Mouse (Mus musculus): ENCODE data around the gene Hipk4. TPM values are rescaled to one million over a fixed set of nuclear protein-coding genes. Genes with fewer than 3 reads are reported as not detected.

Gene Hipk4
- total and polyA plus RNA-seq, 3 experiments: 0.09 to 0.16 TPM; not detected in 1

DNA sequence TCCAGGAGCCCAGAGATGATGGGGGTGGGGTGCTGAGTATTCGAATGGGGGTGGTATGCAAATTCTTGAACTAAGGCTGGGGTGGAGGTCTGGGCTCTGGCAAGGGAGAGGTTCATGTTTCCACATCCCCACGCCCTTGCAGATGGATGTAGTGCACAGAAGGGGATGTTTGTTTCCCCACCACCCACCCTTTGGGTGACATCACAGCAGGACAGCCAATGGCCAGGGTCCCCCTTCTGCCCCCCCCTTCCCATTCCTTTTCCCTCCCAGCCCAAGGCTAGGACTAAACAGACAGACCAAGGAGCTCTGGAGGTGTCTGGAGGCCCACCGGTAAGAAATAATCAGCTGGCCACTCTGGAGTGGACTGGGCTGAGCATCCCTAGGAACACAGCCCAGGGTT, 24.0 kb upstream of the Hipk4 start, which contains the start of gene Prx:
Gene Prx, plus strand, starts transcription at position 289 of the 400 bp plus-strand sequence.
- Histone ChIP-seq H3K4me2 (ENCODE audit: insufficient read depth, low read depth, poor library complexity, severe bottlenecking) (no peak within 1 kb of the TSS), H3K36me3 (replicated peaks in 1 of 2; ENCODE audit: control insufficient read depth in 1 of 2, insufficient read depth in 1 of 2, low read length in 1 of 2) (no peaks in the 10 kb centered on the region), H3K27ac (ENCODE audit: insufficient read depth, low read depth) (no peak within 1 kb of the TSS), H3K79me2 (replicated peaks; ENCODE audit: control insufficient read depth, extremely low read depth, insufficient read depth, poor library complexity, severe bottlenecking) (no peaks in the 10 kb centered on the region), H3K9me3 (replicated peaks; ENCODE audit: low read length) (no peaks in the 10 kb centered on the region), H3K4me3 (replicated peaks in 1 of 3; ENCODE audit: low read depth in 2 of 3, low read length in 2 of 3, poor library complexity in 1 of 3) (no peak within 1 kb of the TSS), H3K9ac (ENCODE audit: insufficient read depth, low read depth) (no peak within 1 kb of the TSS), H3K27me3 (replicated peaks) (no peaks in the 10 kb centered on the region), H3K4me1 (ENCODE audit: control insufficient read depth in 1 of 2, insufficient read depth in 2 of 2) (peaks cover 2 to 6% of the 10 kb centered on the region in 2 experiments)
- TF ChIP-seq KAT2A (IDR thresholded peaks at IDR 0.05; ENCODE audit: insufficient replicate concordance, low read length): no peak
- TF ChIP-seq HCFC1 (IDR thresholded peaks at IDR 0.05; ENCODE audit: low read depth, low read length): no peak
- no peak for DNase-seq (ENCODE audit: extremely low read depth)
- in situ Hi-C loops (cut with MboI; ENCODE audit: low pct_ligation_motif_present, low pct_unique_long_range_greater_than_20kb, low sequenced_read_pairs): loop anchor here (5.0 kb wide), 1 partner anchor 62 kb away; no protein-coding TSS in a partner anchor
- dilution Hi-C loops (cut with MboI; ENCODE audit: extremely low pct_ligation_motif_present, extremely low pct_unique_long_range_greater_than_20kb, low sequenced_read_pairs): no loop called here

GRCm38 (mm10) chr7:27501620-27502019, 21.4 kb upstream of the Hipk4 start:
- Histone ChIP-seq H3K27me3 (replicated peaks) (no peaks in the 10 kb centered on the region), H3K36me3 (replicated peaks in 1 of 2; ENCODE audit: control insufficient read depth in 1 of 2, insufficient read depth in 1 of 2, low read length in 1 of 2) (no peaks in the 10 kb centered on the region), H3K4me1 (ENCODE audit: control insufficient read depth in 1 of 2, insufficient read depth in 2 of 2) (peaks cover 3 to 13% of the 10 kb centered on the region in 2 experiments), H3K9ac (ENCODE audit: insufficient read depth, low read depth) (no peak overlapping the region), H3K27ac (ENCODE audit: insufficient read depth, low read depth) (no peak overlapping the region), H3K9me3 (replicated peaks; ENCODE audit: low read length) (no peaks in the 10 kb centered on the region), H3K4me3 (replicated peaks in 1 of 3; ENCODE audit: low read depth in 2 of 3, low read length in 2 of 3, poor library complexity in 1 of 3) (no peak overlapping the region), H3K4me2 (ENCODE audit: insufficient read depth, low read depth, poor library complexity, severe bottlenecking) (no peak overlapping the region), H3K79me2 (replicated peaks; ENCODE audit: control insufficient read depth, extremely low read depth, insufficient read depth, poor library complexity, severe bottlenecking) (no peaks in the 10 kb centered on the region)
- no peak for DNase-seq (ENCODE audit: extremely low read depth)
- dilution Hi-C loops (cut with MboI; ENCODE audit: extremely low pct_ligation_motif_present, extremely low pct_unique_long_range_greater_than_20kb, low sequenced_read_pairs): no loop called here
- in situ Hi-C loops (cut with MboI; ENCODE audit: low pct_ligation_motif_present, low pct_unique_long_range_greater_than_20kb, low sequenced_read_pairs): no loop called here
- no peak for TF ChIP-seq ELF1 (IDR thresholded peaks at IDR 0.05; ENCODE audit: low read depth, low read length)
- TF ChIP-seq GABPA (IDR thresholded peaks at IDR 0.05; ENCODE audit: insufficient replicate concordance, low read depth, low read length): no peak
- no peak for TF ChIP-seq KAT2A (IDR thresholded peaks at IDR 0.05; ENCODE audit: insufficient replicate concordance, low read length)
- no peak for TF ChIP-seq TCF12 (IDR thresholded peaks at IDR 0.05; ENCODE audit: low read depth, low read length)
- no peak for TF ChIP-seq TBP (conservative IDR thresholded peaks at IDR 0.05; ENCODE audit: low read depth, low read length)
- TF ChIP-seq POLR2AphosphoS2 (IDR thresholded peaks at IDR 0.05; ENCODE audit: low read depth, low read length): no peak
- TF ChIP-seq POLR2A (IDR thresholded peaks at IDR 0.05; ENCODE audit: low read depth, low read length): no peak
- no peak for TF ChIP-seq MAFK (IDR thresholded peaks at IDR 0.05; ENCODE audit: insufficient replicate concordance, low read length)
- TF ChIP-seq MAX (IDR thresholded peaks at IDR 0.05; ENCODE audit: low read length): no peak
- TF ChIP-seq CHD1 (IDR thresholded peaks at IDR 0.05; ENCODE audit: low read depth, low read length): no peak
- TF ChIP-seq IRF4 (IDR thresholded peaks at IDR 0.05; ENCODE audit: low read depth, low read length): no peak
- no peak for TF ChIP-seq ZMIZ1 (IDR thresholded peaks at IDR 0.05; ENCODE audit: low read depth, low read length)
- TF ChIP-seq HCFC1 (IDR thresholded peaks at IDR 0.05; ENCODE audit: low read depth, low read length): no peak
- TF ChIP-seq PAX5 (IDR thresholded peaks at IDR 0.05; ENCODE audit: low read length): no peak
- TF ChIP-seq NRF1 (IDR thresholded peaks at IDR 0.05; ENCODE audit: low read depth, low read length): no peak
- TF ChIP-seq BHLHE40 (IDR thresholded peaks at IDR 0.05; ENCODE audit: low read depth, low read length): no peak
- TF ChIP-seq MAZ (IDR thresholded peaks at IDR 0.05; ENCODE audit: low read depth, low read length): no peak
